Mouse (Mus musculus): ENCODE measurements around the gene Herc6.
"Not testable (repeated sequence)": the region's sequence is repeated elsewhere in the genome, so short reads cannot be mapped to it uniquely, and the experiment has no call there.

DNA sequence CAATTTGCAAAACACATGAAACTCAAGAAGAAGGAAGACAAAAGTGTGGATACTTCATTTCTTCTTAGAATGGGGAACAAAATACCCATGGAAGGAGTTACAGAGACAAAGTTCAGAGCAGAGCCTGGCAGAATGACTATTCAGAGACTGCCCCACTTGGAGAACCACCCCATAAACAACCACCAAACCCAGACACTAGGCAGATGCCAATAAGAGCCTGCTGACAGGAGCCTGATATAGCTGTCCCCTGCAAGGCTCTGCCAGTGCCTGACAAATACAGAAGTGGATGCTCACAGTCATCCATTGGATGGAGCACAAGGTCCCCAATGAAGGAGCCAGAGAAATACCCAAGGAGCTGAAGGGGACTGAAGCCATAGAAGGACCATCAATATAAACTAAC is 37.2 kb upstream of the Herc6 start:
- TF ChIP-seq POLR2A, CTCF (IDR thresholded peaks at IDR 0.05; ENCODE audit: insufficient read depth, low read depth, low read length): not testable (repeated sequence)

Data from olfactory bulb, adult 2 months (tissue).